Mouse (Mus musculus): Measurements from ENCODE around the gene Dhdh. TPM values are rescaled to one million over a fixed set of nuclear protein-coding genes. Genes with fewer than 3 reads are reported as not detected.

Gene Dhdh
- polyA plus RNA-seq, 1 experiment from 2014 or later, result 5.8 TPM

GRCm38 (mm10) chr7:45437521-45438276, 50.9 kb downstream of the Dhdh start, which contains the start of gene Ruvbl2:
Gene Ruvbl2 (minus strand): TSS chr7:45438096.
- Histone ChIP-seq H3K4me3 (ENCODE audit: low read depth, low read length) (0 out of 2 replicates have a peak within 1 kb of the TSS, but pooled peaks have one; percentile 8), H3K27ac (ENCODE audit: low read depth, low read length) (0 out of 2 replicates have a peak within 1 kb of the TSS, but pooled peaks have one; percentile 17), H3K27me3 (replicated peaks; ENCODE audit: control insufficient read depth, insufficient read depth, low read length) (no peaks in the 10 kb centered on the region), H3K4me1 (replicated peaks; ENCODE audit: control insufficient read depth, insufficient read depth, low read length) (peaks cover 31% of the 10 kb centered on the region), H3K36me3 (ENCODE audit: control insufficient read depth, insufficient read depth, low read length) (peaks cover 2% of the 10 kb centered on the region; the same call in 1 of the 2 replicates), H3K4me2 (0 out of 2 replicates have a peak within 1 kb of the TSS, but pooled peaks have one; percentile 4), H3K9ac (ENCODE audit: low read depth, low read length) (no peak within 1 kb of the TSS), H3K9me3 (ENCODE audit: control insufficient read depth, low read length) (no peaks in the 10 kb centered on the region)
- WGBS, result 38% methylated on average over 19 of the region's 19 CpGs
- ATAC-seq (replicated peaks; ENCODE audit: low FRiP score), result no peak
- no peak for DNase-seq (ENCODE audit: low spot score)

GRCm38 (mm10) chr7:45437046-45437445, 51.6 kb downstream of the Dhdh start:
- 0 out of 2 replicates have a peak overlapping the region, but pooled peaks have one; percentile 17 for H3K27ac ChIP-seq (ENCODE audit: low read depth, low read length)
- DNase-seq (ENCODE audit: low spot score), result no peak
- WGBS, result 31% methylated on average over 6 of the region's 6 CpGs
- no peaks in the 10 kb centered on the region for H3K9me3 ChIP-seq (ENCODE audit: control insufficient read depth, low read length)
- 0 out of 2 replicates have a peak overlapping the region, but pooled peaks have one; percentile 4 for H3K4me2 ChIP-seq
- peaks cover 32% of the 10 kb centered on the region for H3K4me1 ChIP-seq (replicated peaks; ENCODE audit: control insufficient read depth, insufficient read depth, low read length)
- H3K4me3 ChIP-seq (ENCODE audit: low read depth, low read length), result 0 out of 2 replicates have a peak overlapping the region, but pooled peaks have one; percentile 8
- peaks cover 3% of the 10 kb centered on the region; the same call in 1 of the 2 replicates for H3K36me3 ChIP-seq (ENCODE audit: control insufficient read depth, insufficient read depth, low read length)
- no peaks in the 10 kb centered on the region for H3K27me3 ChIP-seq (replicated peaks; ENCODE audit: control insufficient read depth, insufficient read depth, low read length)
- ATAC-seq (replicated peaks; ENCODE audit: low FRiP score), result no peak
- no peak overlapping the region for H3K9ac ChIP-seq (ENCODE audit: low read depth, low read length)

DNA sequence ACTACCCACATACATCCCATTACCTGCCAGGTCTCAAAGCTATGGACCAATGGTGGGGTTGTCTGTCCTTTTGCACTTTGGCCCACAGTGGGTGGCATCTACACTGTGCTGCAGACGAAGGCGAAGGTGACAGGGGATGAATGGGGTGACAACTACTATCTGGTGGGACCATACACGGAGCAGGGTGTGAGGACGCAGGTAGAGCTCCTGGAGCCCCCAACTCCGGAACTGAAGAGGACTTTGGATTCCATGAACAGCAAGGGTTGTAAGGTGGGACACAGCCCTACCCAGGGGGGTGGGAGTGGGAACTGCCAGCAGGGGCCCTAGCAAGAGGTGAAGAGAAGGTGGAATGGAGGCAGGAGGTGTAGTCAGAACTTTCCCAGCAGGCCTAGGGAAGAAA, 52.2 kb downstream of the Dhdh start:
- H3K4me1 ChIP-seq (replicated peaks; ENCODE audit: control insufficient read depth, insufficient read depth, low read length), result peaks cover 32% of the 10 kb centered on the region
- no peaks in the 10 kb centered on the region for H3K9me3 ChIP-seq (ENCODE audit: control insufficient read depth, low read length)
- no peak overlapping the region for H3K4me2 ChIP-seq
- DNase-seq (ENCODE audit: low spot score) (no peak), ATAC-seq (replicated peaks; ENCODE audit: low FRiP score) (no peak)
- no peak overlapping the region for H3K4me3 ChIP-seq (ENCODE audit: low read depth, low read length)
- H3K36me3 ChIP-seq (ENCODE audit: control insufficient read depth, insufficient read depth, low read length), result peaks cover 5% of the 10 kb centered on the region; the same call in 1 of the 2 replicates
- no peaks in the 10 kb centered on the region for H3K27me3 ChIP-seq (replicated peaks; ENCODE audit: control insufficient read depth, insufficient read depth, low read length)
- H3K9ac ChIP-seq (ENCODE audit: low read depth, low read length), result no peak overlapping the region
- WGBS, result 88% methylated on average over 5 of the region's 5 CpGs
- no peak overlapping the region for H3K27ac ChIP-seq (ENCODE audit: low read depth, low read length)

GRCm38 (mm10) chr7:45435038-45435437, 53.6 kb downstream of the Dhdh start:
- Histone ChIP-seq H3K9me3 (ENCODE audit: control insufficient read depth, low read length) (no peaks in the 10 kb centered on the region), H3K9ac (ENCODE audit: low read depth, low read length) (peak overlapping the region; percentile 78), H3K4me2 (peak overlapping the region; percentile 89), H3K36me3 (ENCODE audit: control insufficient read depth, insufficient read depth, low read length) (peaks cover 10% of the 10 kb centered on the region), H3K27ac (ENCODE audit: low read depth, low read length) (peak overlapping the region; percentile 49; the same call in 1 of the 2 replicates), H3K4me1 (replicated peaks; ENCODE audit: control insufficient read depth, insufficient read depth, low read length) (peaks cover 32% of the 10 kb centered on the region), H3K27me3 (replicated peaks; ENCODE audit: control insufficient read depth, insufficient read depth, low read length) (no peaks in the 10 kb centered on the region), H3K4me3 (ENCODE audit: low read depth, low read length) (peak overlapping the region; percentile 83)
- ATAC-seq (replicated peaks; ENCODE audit: low FRiP score) (no peak), DNase-seq (ENCODE audit: low spot score) (no peak)
- 4% methylated on average over 16 of the region's 16 CpGs for WGBS

DNA sequence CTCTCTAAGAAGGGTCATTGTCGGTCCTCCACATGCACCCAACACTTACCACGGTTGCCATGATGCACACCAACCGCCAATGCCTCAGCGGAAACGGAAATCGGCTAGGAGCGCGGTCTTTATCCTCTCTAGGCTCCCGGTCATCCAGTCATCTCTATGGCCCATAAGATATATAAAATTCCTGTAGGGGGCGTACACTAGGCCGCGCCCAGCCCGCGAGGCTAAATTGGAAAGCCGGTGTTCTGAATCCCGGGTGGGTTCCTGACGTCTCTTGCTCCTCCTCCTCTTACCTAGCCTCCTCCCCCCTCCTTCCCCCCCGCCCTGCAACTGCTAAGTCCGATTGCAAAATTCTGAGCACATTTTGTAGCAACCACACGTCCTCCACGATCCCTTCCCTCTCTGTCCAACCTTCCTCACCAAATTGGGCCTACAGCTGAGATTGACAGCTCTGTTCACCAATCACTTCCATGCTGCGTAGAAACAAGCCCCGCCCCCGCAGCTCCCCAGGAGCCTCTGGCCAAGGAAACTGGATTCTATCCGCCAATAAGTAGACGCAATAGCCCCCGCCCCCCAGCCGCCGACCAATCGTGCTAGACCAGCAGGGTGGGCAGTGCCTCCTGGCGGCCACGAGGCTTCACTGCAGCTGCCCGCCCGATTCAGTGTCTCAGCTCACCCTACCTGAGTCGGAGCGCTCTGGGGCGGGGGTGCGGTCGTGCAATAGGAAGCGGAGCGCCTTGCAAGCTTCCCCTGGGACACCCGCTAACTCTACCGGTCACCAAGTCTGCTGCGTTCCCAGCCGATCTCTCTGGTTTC, 54.2 kb downstream of the Dhdh start, which contains the start of gene Gys1:
Gene Gys1 (plus strand): TSS at position 642 of the 813 bp plus-strand sequence.
- no peaks in the 10 kb centered on the region for H3K27me3 ChIP-seq (replicated peaks; ENCODE audit: control insufficient read depth, insufficient read depth, low read length)
- H3K4me2 ChIP-seq, result peak within 1 kb of the TSS; percentile 89
- peak; percentile 97 for ATAC-seq (replicated peaks; ENCODE audit: low FRiP score)
- H3K9ac ChIP-seq (ENCODE audit: low read depth, low read length), result peak within 1 kb of the TSS; percentile 86
- peak; percentile 100 for DNase-seq (ENCODE audit: low spot score)
- peak within 1 kb of the TSS; percentile 83 for H3K4me3 ChIP-seq (ENCODE audit: low read depth, low read length)
- no peaks in the 10 kb centered on the region for H3K9me3 ChIP-seq (ENCODE audit: control insufficient read depth, low read length)
- H3K27ac ChIP-seq (ENCODE audit: low read depth, low read length), result peak within 1 kb of the TSS; percentile 81
- peaks cover 17% of the 10 kb centered on the region for H3K36me3 ChIP-seq (ENCODE audit: control insufficient read depth, insufficient read depth, low read length)
- WGBS, result under 1% methylated on average over 45 of the region's 45 CpGs
- peaks cover 32% of the 10 kb centered on the region for H3K4me1 ChIP-seq (replicated peaks; ENCODE audit: control insufficient read depth, insufficient read depth, low read length)

GRCm38 (mm10) chr7:45433835-45434202, 54.8 kb downstream of the Dhdh start:
- 2% methylated on average over 7 of the region's 7 CpGs for WGBS
- Histone ChIP-seq H3K27ac (ENCODE audit: low read depth, low read length) (peak overlapping the region; percentile 81), H3K27me3 (replicated peaks; ENCODE audit: control insufficient read depth, insufficient read depth, low read length) (no peaks in the 10 kb centered on the region), H3K4me1 (replicated peaks; ENCODE audit: control insufficient read depth, insufficient read depth, low read length) (peaks cover 32% of the 10 kb centered on the region), H3K36me3 (ENCODE audit: control insufficient read depth, insufficient read depth, low read length) (peaks cover 22% of the 10 kb centered on the region), H3K9ac (ENCODE audit: low read depth, low read length) (peak overlapping the region; percentile 86), H3K4me2 (peak overlapping the region; percentile 89), H3K9me3 (ENCODE audit: control insufficient read depth, low read length) (no peaks in the 10 kb centered on the region), H3K4me3 (ENCODE audit: low read depth, low read length) (peak overlapping the region; percentile 83)
- DNase-seq (ENCODE audit: low spot score), result no peak
- no peak for ATAC-seq (replicated peaks; ENCODE audit: low FRiP score)

GRCm38 (mm10) chr7:45426556-45426955, 62.0 kb downstream of the Dhdh start:
- H3K9me3 ChIP-seq (ENCODE audit: control insufficient read depth, low read length), result no peaks in the 10 kb centered on the region
- no peaks in the 10 kb centered on the region for H3K27me3 ChIP-seq (replicated peaks; ENCODE audit: control insufficient read depth, insufficient read depth, low read length)
- no peak overlapping the region for H3K4me2 ChIP-seq
- WGBS, result 89% methylated on average over 8 of the region's 8 CpGs
- no peaks in the 10 kb centered on the region; the same call in 1 of the 2 replicates for H3K4me1 ChIP-seq (replicated peaks; ENCODE audit: control insufficient read depth, insufficient read depth, low read length)
- H3K36me3 ChIP-seq (ENCODE audit: control insufficient read depth, insufficient read depth, low read length), result peaks cover 79% of the 10 kb centered on the region
- no peak overlapping the region for H3K4me3 ChIP-seq (ENCODE audit: low read depth, low read length)
- H3K9ac ChIP-seq (ENCODE audit: low read depth, low read length), result no peak overlapping the region
- DNase-seq (ENCODE audit: low spot score) (no peak), ATAC-seq (replicated peaks; ENCODE audit: low FRiP score) (no peak)
- H3K27ac ChIP-seq (ENCODE audit: low read depth, low read length), result no peak overlapping the region

- Histone ChIP-seq H3K4me1 (replicated peaks; ENCODE audit: control insufficient read depth, insufficient read depth, low read length) (no peaks in the 10 kb centered on the region), H3K9me3 (ENCODE audit: control insufficient read depth, low read length) (no peaks in the 10 kb centered on the region), H3K4me3 (ENCODE audit: low read depth, low read length) (no peak overlapping the region), H3K9ac (ENCODE audit: low read depth, low read length) (no peak overlapping the region), H3K27me3 (replicated peaks; ENCODE audit: control insufficient read depth, insufficient read depth, low read length) (peaks cover 40% of the 10 kb centered on the region), H3K4me2 (no peak overlapping the region), H3K36me3 (ENCODE audit: control insufficient read depth, insufficient read depth, low read length) (peaks cover 46% of the 10 kb centered on the region), H3K27ac (ENCODE audit: low read depth, low read length) (no peak overlapping the region)
- DNase-seq (ENCODE audit: low spot score) (no peak), ATAC-seq (replicated peaks; ENCODE audit: low FRiP score) (no peak)
- WGBS, result 91% methylated on average over 14 of the region's 14 CpGs
Observed at GRCm38 (mm10) chr7:45421194-45421593, 67.4 kb downstream of the Dhdh start.

Measured in liver, embryonic 11.5 days (tissue).